Mouse (Mus musculus) fibroblast of lung, adult 2 months (primary cell): Measurements from ENCODE around the gene Gm1979.
"Not testable (repeated sequence)": the region's sequence is repeated elsewhere in the genome, so short reads cannot be mapped to it uniquely, and the experiment has no call there.

Experiments
- DNase-seq: peaks from one replicate; pipeline ENCODE4 v3.0.0-alpha.2; 2011; ENCODE audit warnings: low read depth

Gene Gm1979

DNA sequence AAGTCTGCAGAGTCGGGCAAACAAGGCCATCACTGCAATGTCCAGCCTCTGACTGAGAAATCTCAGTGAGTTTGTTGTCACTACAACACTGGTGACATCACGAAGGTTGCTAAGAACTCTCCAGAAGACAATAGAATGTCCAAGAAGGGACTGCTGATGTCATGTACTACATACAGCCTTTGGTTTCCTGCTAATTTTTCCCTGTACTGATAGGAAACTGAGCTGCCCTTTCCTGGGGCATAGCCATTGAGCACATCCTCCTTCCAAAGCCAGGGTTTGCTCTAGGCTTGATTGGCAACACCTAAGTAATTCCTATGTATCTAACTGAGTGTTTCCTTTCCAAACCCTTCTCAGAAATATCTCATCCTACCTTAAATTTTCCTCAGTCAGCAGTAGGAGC, at the start of gene Gm1979:
Gm1979 (minus strand) TSS at position 101 of the 400 bp plus-strand sequence.
- DNase-seq, result not testable (repeated sequence)

DNA sequence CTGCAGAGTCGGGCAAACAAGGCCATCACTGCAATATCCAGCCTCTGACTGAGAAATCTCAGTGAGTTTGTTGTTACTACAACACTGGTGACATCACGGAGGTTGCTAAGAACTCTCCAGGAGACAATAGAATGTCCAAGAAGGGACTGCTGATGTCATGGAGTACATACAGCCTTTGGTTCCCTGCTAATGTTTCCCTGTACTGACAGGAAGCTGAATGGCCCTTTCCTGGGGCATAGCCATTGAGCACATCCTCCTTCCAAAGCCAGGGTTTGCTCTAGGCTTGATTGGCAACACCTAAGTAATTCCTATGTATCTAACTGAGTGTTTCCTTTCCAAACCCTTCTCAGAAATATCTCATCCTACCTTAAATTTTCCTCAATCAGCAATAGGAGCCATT, 34.9 kb upstream of the Gm1979 start, which contains the start of gene Speer4a:
Speer4a (minus strand) TSS at position 101 of the 400 bp plus-strand sequence.
- not testable (repeated sequence) for DNase-seq

DNA sequence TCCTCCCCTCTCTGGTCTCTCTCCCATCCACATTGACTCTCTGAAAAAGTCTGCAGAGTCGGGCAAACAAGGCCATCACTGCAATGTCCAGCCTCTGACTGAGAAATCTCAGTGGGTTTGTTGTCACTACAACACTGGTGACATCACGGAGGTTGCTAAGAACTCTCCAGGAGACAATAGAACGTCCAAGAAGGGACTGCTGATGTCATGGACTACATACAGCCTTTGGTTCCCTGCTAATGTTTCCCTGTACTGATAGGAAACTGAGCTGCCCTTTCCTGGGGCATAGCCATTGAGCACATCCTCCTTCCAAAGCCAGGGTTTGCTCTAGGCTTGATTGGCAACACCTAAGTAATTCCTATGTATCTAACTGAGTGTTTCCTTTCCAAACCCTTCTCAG, 18.2 kb upstream of the Gm1979 start, which contains the start of gene Gm5862:
Gm5862 (minus strand) TSS at position 101 of the 400 bp plus-strand sequence.
- DNase-seq, result not testable (repeated sequence)

DNA sequence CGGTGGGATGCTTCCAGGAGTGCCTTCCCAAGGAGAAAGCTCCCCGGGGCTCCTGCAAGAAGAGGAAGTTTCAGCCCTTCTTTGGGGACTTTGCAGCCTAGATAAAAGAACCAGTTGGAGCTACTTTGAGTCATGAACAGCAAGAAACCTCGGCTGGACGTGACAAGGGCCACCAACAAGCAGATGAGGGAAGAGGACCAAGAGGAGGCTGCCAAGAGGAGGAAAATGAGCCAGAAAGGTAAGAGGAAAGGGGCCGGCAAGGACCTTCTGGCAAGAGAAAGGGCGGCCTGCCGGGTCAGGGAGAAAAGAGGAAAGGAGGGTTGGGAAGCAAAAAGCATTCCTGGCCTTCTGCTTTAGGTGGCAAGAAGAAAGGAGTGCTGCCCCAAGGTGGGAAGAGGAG, 3.1 kb upstream of the Gm1979 start:
- not testable (repeated sequence) for DNase-seq

DNA sequence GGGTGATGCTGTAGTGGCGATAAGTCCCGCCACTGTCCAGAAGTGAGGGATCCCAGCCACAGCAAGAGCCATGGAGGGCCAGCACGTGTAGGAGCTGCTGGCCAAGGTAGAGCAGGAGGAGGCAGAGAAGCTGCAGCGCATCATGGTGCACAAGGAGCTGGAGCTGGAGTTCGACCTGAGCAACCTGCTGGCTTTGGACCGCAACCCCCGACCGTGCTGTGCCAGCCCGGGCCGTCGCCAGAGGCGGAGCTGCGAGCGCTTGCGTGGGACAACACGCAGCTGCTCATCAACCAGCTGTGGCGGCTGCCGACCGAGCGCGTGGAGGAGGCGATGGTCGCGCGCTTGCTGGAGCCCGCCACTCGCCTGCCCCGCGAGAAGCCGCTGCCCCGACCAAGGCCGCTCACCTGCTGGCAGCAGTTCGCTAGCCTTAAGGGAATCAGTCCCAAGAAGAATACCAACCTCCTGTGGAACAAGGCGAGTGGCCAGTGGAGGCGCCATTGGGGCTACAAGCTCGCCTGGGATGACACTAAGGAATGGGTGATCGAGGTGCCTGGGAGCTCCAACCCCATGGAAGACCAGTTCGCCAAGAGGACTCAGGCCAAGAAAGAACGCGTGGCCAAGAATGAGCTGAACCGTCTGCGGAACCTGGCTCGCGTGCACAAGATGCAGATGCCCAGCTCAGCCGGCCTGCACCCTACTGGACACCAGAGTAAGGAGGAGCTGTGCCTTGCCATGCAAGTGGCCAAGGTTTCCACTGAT, 2.5 kb upstream of the Gm1979 start:
- not testable (repeated sequence) for DNase-seq

DNA sequence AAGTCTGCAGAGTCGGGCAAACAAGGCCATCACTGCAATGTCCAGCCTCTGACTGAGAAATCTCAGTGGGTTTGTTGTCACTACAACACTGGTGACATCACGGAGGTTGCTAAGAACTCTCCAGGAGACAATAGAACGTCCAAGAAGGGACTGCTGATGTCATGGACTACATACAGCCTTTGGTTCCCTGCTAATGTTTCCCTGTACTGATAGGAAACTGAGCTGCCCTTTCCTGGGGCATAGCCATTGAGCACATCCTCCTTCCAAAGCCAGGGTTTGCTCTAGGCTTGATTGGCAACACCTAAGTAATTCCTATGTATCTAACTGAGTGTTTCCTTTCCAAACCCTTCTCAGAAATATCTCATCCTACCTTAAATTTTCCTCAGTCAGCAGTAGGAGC, 16.0 kb downstream of the Gm1979 start, which contains the start of gene Gm21698:
Gm21698 (minus strand) TSS at position 101 of the 400 bp plus-strand sequence.
- DNase-seq, result not testable (repeated sequence)

DNA sequence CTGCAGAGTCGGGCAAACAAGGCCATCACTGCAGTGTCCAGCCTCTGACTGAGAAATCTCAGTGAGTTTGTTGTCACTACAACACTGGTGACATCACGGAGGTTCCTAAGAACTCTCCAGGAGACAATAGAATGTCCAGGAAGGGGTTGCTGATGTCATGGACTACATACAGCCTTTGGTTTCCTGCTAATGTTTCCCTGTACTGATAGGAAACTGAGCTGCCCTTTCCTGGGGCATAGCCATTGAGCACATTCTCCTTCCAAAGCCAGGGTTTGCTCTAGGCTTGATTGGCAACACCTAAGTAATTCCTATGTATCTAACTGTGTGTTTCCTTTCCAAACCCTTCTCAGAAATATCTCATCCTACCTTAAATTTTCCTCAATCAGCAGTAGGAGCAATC, 32.0 kb downstream of the Gm1979 start, which contains the start of gene Gm21680:
Gm21680 (minus strand) TSS at position 101 of the 400 bp plus-strand sequence.
- not testable (repeated sequence) for DNase-seq

DNA sequence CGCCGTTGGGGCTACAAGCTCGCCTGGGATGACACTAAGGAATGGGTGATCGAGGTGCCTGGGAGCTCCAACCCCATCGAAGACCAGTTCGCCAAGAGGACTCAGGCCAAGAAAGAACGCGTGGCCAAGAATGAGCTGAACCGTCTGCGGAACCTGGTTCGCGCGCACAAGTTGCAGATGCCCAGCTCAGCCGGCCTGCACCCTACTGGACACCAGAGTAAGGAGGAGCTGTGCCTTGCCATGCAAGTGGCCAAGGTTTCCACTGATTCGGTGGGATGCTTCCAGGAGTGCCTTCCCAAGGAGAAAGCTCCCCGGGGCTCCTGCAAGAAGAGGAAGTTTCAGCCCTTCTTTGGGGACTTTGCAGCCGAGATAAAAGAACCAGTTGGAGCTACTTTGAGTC, 47.5 kb downstream of the Gm1979 start:
- not testable (repeated sequence) for DNase-seq

DNA sequence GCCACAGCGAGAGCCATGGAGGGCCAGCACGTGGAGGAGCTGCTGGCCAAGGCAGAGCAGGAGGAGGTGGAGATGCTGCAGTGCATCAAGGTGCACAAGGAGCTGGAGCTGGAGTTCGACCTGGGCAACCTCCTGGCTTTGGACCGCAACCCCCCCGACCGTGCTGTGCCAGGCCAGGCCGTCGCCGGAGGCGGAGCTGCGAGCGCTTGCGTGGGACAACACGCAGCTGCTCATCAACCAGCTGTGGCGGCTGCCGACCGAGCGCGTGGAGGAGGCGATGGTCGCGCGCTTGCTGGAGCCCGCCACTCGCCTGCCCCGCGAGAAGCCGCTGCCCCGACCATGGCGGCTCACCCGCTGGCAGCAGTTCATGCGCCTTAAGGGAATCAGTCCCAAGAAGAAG, 48.0 kb downstream of the Gm1979 start:
- DNase-seq, result not testable (repeated sequence)

DNA sequence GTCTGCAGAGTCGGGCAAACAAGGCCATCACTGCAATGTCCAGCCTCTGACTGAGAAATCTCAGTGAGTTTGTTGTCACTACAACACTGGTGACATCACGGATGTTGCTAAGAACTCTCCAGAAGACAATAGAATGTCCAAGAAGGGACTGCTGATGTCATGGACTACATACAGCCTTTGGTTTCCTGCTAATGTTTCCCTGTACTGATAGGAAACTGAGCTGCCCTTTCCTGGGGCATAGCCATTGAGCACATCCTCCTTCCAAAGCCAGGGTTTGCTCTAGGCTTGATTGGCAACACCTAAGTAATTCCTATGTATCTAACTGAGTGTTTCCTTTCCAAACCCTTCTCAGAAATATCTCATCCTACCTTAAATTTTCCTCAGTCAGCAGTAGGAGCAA, 50.3 kb downstream of the Gm1979 start, which contains the start of gene Gm21671:
Gm21671 (minus strand) TSS at position 101 of the 400 bp plus-strand sequence.
- not testable (repeated sequence) for DNase-seq
